Mouse (Mus musculus) left cerebral cortex, adult 2 months (tissue): ENCODE data around the gene Osbpl2. TPM values are rescaled to one million over a fixed set of nuclear protein-coding genes. Genes with fewer than 3 reads are reported as not detected.
A peak's percentile ranks its signal among the peaks of the same experiment; 100 is the strongest.

ENCODE experiments used
- DNase-seq, 2 experiments: peaks; one replicate each; pipeline ENCODE4 v3.0.0; 2021 to 2022; ENCODE audit warnings: low spot score in 2 of 2, mixed read lengths in 1 of 2; ENCODE audit errors: extremely low spot score in 1 of 2
- H3K27ac ChIP-seq: fragments of 200-600 bp; 2 replicates; pipeline ENCODE4 v1.8.1; 2022
- H3K4me3 ChIP-seq: fragments of 200-600 bp; 2 replicates; pipeline ENCODE4 v1.8.1; 2022
- CTCF ChIP-seq: fragments of 200-600 bp; IDR thresholded peaks from 2 replicates; pipeline ENCODE4 v1.8.1; 2022; ENCODE audit warnings: antibody characterized with exemption, mild to moderate bottlenecking, moderate library complexity
- intact Hi-C: fragments of 180-260 bp; cut with DNase I; formaldehyde crosslinking; loops from one replicate; pipeline ENCODE4 v1.15.1; 2025
- total RNA-seq, 2 experiments: library from RNA; stranded (reverse); gene quantifications; 2 replicates each; pipeline ENCODE4 v1.2.3; 2021

Gene Osbpl2
- total RNA-seq, 2 experiments from 2014 or later = 46.2 to 50.6 TPM

GRCm38 (mm10) chr2:180107081-180107480, 12.0 kb upstream of the Osbpl2 start:
- DNase-seq = no peak
- intact Hi-C loops = no loop called here
- H3K27ac ChIP-seq = no peak overlapping the region
- TF ChIP-seq CTCF = peak; percentile 36
- no peak overlapping the region for H3K4me3 ChIP-seq

- TF ChIP-seq CTCF = no peak
- intact Hi-C loops = no loop called here
- no peak overlapping the region for H3K27ac ChIP-seq
- DNase-seq = no peak
- H3K4me3 ChIP-seq = no peak overlapping the region
These were observed 10.8 kb upstream of the Osbpl2 start for GRCm38 (mm10) chr2:180108285-180108684.

DNA sequence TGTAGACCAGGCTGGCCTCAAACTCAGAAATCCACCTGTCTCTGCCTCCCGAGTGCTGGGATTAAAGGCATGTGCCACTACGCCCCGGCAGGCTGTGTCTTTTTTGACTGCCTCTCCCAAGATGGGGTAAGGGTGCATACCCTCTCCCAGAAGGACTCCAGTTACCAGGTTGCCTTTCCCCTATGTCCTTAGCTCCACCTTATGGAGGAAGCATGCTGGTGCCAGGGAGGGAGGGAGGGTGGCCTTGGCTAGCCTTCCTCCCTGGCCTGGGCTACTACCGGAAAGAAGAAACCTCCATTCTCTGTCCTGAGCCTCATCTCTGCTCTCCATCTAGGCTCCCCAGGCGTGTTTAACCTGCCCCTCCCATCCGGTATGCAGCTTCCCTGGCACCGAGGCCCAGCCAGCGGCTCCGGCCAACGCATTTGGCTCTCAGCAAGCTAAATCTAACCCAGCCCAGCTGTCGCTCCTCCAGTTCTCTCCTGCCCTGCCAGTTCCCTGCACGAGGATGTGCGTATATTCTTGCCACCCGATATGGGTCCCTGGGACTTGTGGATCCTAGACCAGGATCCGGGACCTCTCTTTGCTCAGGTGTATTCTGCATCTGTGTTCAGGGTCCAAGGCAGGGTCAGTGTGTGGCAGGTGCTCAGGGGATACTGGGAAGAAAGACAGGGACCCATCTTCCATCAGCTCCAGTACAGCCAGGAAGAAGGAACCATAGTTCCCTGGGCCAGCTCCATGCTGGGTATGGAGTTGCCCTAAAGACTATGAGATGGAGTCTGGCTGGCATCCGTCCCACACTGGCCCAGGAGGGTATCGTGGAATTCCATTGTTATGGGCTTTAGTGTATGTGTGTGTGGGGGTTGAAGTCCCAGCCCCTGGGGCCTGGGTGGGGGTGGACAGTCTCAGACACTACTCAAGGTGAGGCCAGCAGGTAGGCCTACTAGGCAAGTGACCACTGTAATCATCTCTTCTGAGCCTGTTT, 4.9 kb upstream of the Osbpl2 start:
- no peak; the same call in 1 of the 2 replicates for TF ChIP-seq CTCF
- peak; percentile 66 to 79 for DNase-seq
- Histone ChIP-seq H3K27ac (peak overlapping the region; percentile 91), H3K4me3 (no peak overlapping the region)
- intact Hi-C loops = no loop called here

GRCm38 (mm10) chr2:180115279-180115678, 3.8 kb upstream of the Osbpl2 start:
- intact Hi-C loops = no loop called here
- Histone ChIP-seq H3K27ac (peak overlapping the region; percentile 91), H3K4me3 (no peak overlapping the region)
- peak in 1 of 2 experiments; percentile 37 for DNase-seq
- TF ChIP-seq CTCF = no peak

GRCm38 (mm10) chr2:180116081-180116493, 3.0 kb upstream of the Osbpl2 start:
- intact Hi-C loops = no loop called here
- Histone ChIP-seq H3K27ac (peak overlapping the region; percentile 91), H3K4me3 (peak overlapping the region; percentile 33)
- DNase-seq = peak in 1 of 2 experiments; percentile 53
- no peak for TF ChIP-seq CTCF

DNA sequence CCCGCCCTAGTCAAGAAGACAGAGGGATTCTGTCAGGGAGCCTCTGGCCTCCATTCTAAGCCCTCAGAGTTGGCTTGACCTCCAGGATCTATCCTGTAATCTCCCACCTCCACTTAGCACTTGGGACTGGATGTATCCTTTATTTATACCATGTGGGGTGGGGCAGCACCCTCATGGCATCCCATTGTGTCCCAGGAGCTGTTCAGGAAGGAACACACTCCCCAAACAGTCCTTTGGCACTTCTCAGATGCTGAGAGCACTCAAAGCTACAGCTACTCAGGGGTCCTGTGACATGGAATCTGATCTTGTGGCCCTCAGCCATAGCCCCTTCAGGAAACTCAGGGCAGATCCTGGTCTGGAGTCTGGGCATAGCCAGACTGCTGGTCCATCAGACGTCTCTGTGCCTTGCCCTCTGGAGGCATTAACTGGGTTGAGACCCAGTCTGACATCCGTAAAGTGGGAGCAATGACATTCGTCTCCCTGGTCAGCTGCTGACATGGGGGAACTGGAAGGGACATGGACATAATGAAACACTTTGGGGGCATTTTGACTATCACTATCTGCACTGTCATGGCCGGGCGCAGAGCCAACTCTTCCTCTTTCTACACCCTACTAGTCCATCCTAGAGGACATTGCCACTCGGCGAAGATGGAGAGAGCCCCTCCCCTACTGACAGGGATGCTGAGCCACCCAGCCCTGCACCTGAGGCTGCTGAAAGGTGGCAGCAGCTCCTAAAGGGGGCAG, 2.2 kb upstream of the Osbpl2 start:
- H3K27ac ChIP-seq = peak overlapping the region; percentile 91
- H3K4me3 ChIP-seq = peak overlapping the region; percentile 33
- DNase-seq = peak in 1 of 2 experiments; percentile 19
- intact Hi-C loops = no loop called here
- TF ChIP-seq CTCF = no peak

GRCm38 (mm10) chr2:180117485-180118194, 1.5 kb upstream of the Osbpl2 start:
- intact Hi-C loops = loop anchor here (2.0 kb wide), 2 partner anchors 13 to 47 kb away; partner anchors contain the start of genes Hrh3 and Mtg2
- Histone ChIP-seq H3K27ac (peak overlapping the region; percentile 91), H3K4me3 (peak overlapping the region; percentile 33)
- DNase-seq = peak; percentile 55 to 57
- no peak for TF ChIP-seq CTCF

DNA sequence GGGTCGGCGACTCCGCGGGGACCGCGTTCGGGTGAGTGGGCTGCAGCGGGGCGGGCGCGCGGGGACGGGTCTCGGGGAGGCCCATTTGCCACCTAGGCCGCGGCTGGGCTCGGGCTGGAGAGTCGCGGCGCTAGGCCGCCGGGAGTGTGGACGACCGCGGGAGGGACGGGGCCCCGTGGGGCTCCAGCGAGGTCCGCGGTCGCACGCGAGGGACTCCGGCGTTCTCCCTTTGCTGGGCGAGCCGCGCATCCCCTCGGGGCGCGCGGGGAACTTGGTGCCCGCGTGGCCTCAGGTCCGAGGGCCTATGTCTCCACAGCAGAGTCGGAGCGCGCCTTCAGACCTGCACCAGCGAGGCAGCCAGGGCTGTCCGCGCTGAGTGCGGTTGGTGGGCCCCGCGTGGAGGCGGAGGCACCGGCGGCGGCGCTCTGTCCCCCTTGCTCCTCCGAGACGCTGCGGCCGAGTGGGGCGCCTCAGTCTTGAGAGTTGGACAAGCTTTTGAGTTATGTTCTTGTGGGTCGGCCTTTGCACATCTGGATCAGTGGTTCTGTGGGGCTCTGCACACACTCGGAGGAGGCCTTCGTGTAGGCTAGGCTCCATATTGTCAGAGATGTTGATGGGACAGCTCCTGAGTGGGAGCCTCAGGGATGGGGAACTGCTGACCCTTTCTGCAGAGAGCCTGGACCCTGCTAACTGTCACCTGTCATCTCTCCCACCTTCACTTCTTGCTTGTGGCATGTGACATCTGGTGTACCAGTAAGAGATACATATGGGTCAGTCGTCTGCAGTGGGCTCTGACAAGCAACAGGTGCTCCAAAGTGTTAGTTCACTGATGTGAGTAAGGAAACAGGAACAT, 559 bp downstream of the Osbpl2 start:
- Histone ChIP-seq H3K27ac (peak overlapping the region; percentile 78), H3K4me3 (peak overlapping the region; percentile 85)
- intact Hi-C loops = loop anchor here (2.0 kb wide), 2 partner anchors 15 to 49 kb away; partner anchors contain the start of genes Hrh3 and Mtg2
- TF ChIP-seq CTCF = no peak
- DNase-seq = no peak

- intact Hi-C loops = no loop called here
- DNase-seq = no peak
- Histone ChIP-seq H3K27ac (no peak overlapping the region), H3K4me3 (peak overlapping the region; percentile 85)
- TF ChIP-seq CTCF = no peak
These were observed 1.2 kb downstream of the Osbpl2 start for GRCm38 (mm10) chr2:180120292-180120761.

- H3K4me3 ChIP-seq = no peak overlapping the region
- no peak for DNase-seq
- no peak overlapping the region for H3K27ac ChIP-seq
- intact Hi-C loops = no loop called here
- no peak; the same call in 1 of the 2 replicates for TF ChIP-seq CTCF
These were observed 5.1 kb downstream of the Osbpl2 start for GRCm38 (mm10) chr2:180124192-180124591.
